Mouse (Mus musculus) ES-CJ7 (cell line): ENCODE data around the gene Fam89a.

ENCODE experiments used
- DNase-seq: peaks from one replicate; pipeline ENCODE4 v3.0.0; 2011; ENCODE audit warnings: low read depth, low spot score

Gene Fam89a

GRCm38 (mm10) chr8:124754101-124754791, 2.6 kb upstream of the Fam89a start:
- no peak for DNase-seq

DNA sequence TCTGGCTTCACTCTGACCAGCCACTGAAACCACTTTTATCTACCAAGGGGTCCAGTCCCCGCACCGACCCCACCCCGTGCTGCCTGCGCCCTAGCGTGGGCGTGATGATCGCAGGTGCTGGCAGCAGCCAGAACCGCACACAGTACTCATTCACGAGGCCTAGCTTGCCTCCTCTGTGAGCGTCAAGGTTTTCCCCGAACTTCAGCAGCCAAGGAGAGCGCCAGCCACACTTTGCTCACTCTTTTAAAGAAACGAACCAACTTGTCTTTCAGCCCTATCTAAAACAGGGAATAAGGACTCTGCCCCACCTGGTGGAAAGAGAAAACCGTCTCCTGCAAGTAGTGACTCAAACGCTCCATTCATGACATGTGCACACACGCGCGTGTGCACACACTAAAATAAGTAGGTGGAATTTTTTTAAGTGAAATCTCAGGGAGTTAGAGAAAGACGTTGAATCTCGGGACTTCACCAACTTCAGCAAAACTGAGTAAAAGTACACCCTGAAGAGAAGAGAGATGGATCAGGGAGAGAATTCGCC, 762 bp upstream of the Fam89a start:
- no peak for DNase-seq

- peak; percentile 29 for DNase-seq
Observed at GRCm38 (mm10) chr8:124751191-124751590, 441 bp downstream of the Fam89a start.

DNA sequence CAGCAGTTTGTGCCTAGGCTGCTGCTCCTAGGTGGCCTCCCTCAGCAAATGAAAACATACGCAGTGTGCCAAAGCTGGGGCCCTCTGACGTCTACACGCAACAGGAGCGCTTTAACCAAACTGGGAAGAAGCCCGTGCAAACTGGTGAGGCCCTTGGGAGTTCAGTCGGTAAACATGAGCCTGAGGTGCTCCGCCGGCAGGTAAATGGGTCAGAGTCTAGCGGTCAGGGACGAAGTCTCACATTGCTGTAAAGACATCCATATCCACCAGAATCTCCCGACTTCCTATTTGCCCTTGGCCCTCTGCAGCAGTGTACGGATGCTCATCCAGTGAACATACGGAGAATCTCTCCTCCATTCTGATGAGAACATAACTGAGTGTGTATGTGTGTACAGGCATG, 5.0 kb downstream of the Fam89a start:
- no peak for DNase-seq

- peak; percentile 65 for DNase-seq
Observed at GRCm38 (mm10) chr8:124739268-124739667, 12.4 kb downstream of the Fam89a start.

DNA sequence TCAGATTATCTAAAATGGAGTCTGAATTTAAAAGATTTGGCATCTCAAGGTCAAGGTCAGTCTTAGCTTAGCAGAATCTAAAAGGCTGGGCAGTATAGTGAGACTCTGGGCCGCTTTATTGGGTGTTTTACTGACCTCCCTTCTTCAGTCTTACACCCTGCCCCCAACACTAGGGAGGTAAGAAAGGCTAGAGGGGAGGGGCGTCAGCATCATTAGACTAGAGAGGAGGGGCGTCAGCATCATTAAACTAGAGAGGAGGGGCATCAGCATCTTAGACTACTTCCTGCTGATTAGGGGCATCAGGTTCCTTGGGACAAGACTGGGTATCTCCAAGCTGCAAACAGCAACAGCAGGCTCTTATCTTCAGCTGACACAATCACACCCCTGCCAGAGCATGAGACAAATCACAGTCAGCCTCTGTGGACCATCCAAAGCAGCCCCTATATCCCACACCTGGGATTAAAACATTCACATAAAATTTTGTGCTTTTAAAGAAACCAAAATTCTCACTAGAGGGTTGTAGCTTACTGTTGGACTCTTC, 16.2 kb downstream of the Fam89a start:
- DNase-seq = peak; percentile 50

- DNase-seq = no peak
Observed at GRCm38 (mm10) chr8:124732828-124733227, 18.8 kb downstream of the Fam89a start.

DNA sequence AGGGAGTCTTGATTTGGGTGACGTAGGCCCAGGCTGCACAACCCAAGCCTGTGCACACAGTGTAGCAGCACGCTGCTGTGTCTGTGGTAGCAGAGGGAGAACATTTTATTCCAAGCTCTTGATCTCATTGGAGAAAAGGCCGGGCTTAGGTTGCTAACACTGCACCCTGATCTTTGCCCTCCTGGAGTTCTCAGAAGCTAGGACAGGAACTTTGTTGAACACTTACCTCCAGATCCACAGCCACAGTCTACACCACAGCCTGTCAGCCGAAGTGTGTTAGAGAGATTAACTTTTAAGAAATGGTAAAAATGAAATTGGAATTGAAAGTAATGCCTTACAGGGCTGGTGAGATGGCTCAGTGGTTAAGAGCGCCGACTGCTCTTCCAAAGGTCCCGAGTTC, 27.3 kb downstream of the Fam89a start:
- DNase-seq = no peak

DNA sequence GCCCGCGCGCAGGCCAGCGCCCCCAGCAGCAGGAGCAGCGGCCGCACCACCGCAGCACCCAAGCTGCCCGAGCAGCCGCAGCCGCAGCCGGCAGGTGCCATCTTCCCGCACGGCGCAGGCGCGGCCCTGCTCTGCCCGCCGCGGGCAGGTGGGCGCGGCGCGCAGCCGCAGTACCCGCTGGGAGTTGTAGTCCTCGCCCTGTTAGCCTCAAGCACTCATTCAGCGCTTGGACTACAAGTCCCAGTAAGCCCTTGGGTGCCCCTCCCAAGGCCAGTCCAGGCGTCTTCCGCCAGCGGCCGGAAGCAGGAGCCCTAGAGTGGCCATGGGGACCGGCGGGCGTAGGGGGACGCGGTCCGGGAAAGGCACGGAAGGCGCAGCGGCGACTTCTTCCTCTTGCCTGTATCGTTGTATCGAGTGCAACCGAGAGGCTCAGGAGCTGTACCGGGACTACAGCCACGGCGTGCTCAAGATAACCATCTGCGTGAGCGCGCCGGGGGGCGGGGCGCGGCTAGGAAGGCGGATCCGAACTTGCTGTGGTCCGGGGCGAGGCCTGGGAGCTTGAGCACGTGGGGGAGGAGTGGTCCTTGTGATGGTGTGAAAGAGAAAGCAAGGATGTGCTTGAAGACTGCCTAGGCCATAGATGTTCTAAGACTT, 29.6 kb downstream of the Fam89a start, which contains the start of the genes Ttc13 and Arv1:
Ttc13 (minus strand) TSS at position 122 of the 654 bp plus-strand sequence.
Arv1 (plus strand) TSS at position 278 of the 654 bp plus-strand sequence.
- DNase-seq = peak; percentile 99

- DNase-seq = peak; percentile 48
Observed at GRCm38 (mm10) chr8:124720938-124721861, 30.4 kb downstream of the Fam89a start.

GRCm38 (mm10) chr8:124720133-124720532, 31.5 kb downstream of the Fam89a start:
- DNase-seq = peak; percentile 65

DNA sequence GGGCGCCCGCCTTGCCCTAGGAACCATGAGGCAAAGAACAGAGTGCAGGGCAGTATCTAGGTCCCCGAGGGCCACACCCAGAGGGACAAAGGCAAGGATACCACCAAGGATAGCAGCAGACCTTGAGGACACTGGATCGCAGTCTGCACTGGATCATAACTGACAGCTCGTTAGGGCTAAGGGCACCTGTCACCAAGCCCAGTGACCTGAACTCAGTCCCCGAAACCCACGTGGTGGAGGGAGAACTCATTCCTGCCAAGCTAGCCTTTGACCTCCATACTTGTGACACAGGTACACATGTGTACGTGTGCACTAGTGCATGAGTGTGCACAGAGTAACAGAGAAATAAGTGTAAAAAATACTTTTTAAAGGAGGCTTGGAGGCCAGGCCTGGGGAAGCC, 35.9 kb downstream of the Fam89a start:
- no peak for DNase-seq

- DNase-seq = no peak
Observed at GRCm38 (mm10) chr8:124713207-124713606, 38.4 kb downstream of the Fam89a start.

- peak; percentile 51 for DNase-seq
Observed at GRCm38 (mm10) chr8:124705823-124706222, 45.8 kb downstream of the Fam89a start.

DNA sequence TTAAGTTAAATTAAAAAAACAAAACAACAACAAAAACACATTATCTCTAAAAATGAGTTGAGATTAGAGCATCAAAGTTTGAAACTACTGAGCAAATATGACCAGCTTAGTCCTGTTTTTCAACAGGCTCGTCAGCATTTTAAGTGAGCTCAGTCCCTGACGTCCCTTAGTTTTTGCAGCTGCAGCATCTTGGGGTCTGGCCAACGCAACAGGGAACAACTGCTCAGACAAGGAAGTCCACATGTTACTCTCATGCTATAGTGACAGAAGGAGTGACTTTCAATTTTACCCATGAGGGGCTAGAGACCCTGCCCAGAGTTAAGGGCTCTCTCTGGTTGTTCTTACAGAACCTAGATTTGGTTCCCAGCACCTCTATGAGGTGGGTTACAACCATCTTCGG, 47.3 kb downstream of the Fam89a start:
- no peak for DNase-seq

DNA sequence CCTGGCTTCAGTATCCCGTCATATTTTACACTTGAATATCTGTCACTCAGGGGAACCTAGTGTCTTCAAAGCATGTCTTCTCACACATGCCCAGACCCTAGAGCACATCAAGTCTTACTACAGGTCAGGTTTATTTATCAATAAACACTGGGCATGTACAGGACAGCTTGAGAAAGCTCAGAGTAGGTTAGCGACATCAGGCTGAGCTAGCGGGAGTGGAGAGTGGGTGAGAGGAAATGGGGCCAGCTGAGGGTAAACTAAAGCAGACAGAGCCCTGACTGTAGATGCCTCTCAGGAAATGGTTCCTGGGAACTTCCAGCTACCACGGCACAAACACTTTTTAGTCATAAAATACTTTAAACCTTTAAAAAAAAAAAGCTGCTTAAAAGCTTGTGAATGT, 48.1 kb downstream of the Fam89a start:
- no peak for DNase-seq

GRCm38 (mm10) chr8:124702183-124702582, 49.4 kb downstream of the Fam89a start:
- no peak for DNase-seq

DNA sequence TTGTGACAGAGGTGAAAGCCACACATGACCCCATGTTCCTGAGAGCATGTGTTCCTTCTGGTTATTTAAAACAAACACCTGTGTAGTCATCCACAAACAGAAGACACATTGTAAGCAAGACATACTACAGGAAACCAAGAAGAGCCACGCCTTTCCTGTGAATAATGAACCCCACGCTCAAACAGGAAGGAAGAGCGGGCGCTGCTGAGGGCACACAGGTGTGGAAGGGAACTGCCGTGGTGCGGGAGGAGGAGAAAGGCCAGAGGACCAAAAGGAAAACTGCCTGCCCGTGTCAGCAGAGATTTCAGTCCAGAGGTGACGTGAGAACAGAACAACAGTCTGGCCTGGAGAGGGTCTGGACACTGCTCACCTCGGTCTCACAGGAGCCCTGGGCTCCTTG, 50.6 kb downstream of the Fam89a start:
- DNase-seq = no peak

GRCm38 (mm10) chr8:124700271-124700670, 51.4 kb downstream of the Fam89a start:
- no peak for DNase-seq

- no peak for DNase-seq
Observed at GRCm38 (mm10) chr8:124695424-124696100, 56.1 kb downstream of the Fam89a start.

DNA sequence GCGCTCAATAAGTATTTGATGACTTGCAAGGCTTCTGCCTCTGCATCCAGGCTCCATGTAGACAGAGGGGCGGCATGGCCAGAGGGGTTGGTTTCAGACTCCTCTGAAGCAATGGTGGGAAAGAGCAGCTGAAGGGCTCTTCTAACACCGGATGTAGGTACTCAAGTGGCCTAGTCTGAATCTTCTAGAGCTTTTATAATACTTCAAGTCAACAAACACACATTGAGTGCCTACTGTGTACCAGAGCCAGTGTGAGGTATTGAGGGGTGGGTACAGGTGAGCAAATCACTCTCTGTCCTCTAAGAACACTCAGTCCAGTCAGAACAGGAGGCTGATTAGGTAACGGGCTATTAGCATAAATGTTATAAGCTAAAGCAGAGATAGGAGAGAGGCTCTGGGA, 59.9 kb downstream of the Fam89a start:
- no peak for DNase-seq
